26 mouse cellular contexts compared by ENCODE assay signal in the genomic region with DNA sequence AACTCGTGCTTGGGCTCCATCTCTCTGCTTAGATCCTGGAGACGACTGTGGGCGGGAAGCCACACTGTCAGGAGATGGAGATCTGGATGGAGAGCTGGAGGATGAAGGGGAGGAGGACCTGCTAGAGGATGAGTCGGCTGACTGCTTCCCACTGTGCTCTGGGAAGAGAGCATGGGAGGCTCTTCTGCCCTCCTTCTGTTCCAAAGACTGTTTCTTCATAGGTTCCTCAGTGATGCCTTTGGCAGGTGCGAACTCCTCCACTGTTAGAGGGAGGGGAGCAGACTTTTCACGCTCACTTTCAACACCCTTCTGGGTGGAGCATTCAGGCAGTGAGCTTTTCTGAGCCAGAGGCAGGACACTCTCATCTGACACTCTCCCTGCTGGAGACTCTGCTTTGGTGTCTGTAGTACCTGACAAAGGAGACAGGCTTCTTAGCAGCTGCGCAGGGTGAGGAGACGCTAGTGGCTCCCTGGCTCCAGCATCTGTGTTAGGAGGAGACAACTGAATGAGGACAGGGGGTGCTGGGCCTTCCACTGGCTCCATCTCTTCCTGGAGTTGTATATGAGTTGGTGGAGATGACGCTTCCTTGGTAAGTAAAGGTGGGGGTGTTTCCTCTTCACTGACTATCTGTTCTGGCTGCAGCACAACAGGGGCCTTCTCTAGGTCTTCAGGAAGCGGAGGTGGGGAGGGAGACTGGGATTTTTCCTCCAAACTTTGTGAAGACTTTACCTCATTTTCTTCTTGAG. TPM values are rescaled to one million over a fixed set of nuclear protein-coding genes. Genes with fewer than 3 reads are reported as not detected.
DNase-seq lines count a peak whose midpoint lies in the region; ATAC-seq lines count a peak whose summit lies in the region.
"Had no signal": no experiment of that assay in that cellular context is flagged by ENCODE, and none has a peak within 500 bp of the region (broad histone marks: within the 10 kb centered on the region; RNA-seq: fewer than 3 reads in every experiment).

No protein-coding gene starts in this region.

- peak; percentile 71 to 73 for DNase-seq in frontal cortex, postnatal 36 days (ENCODE audit: low spot score in 2 of 2)
- DNase-seq in frontal cortex, postnatal 25 days (ENCODE audit: low spot score in 2 of 2), result no peak
- peak; percentile 59 to 77 for DNase-seq in left cerebral cortex, adult 18-20 months (ENCODE audit: low spot score in 2 of 2)
- DNase-seq in left cerebral cortex, postnatal 4 days, result no peak
- peak; percentile 59 to 73 for DNase-seq in left cerebral cortex, adult 9 months (ENCODE audit: low spot score in 2 of 2)
- DNase-seq: adrenal gland, postnatal 36 days; B cell, adult 2 months; cerebellum, adult 11 months; cerebellum, postnatal 25 days; embryo, embryonic 11 days; gastrocnemius, adult 2 months; kidney, postnatal 25 days; thymus, adult 18-20 months; thymus, postnatal 36 days had no signal

- 0 out of 2 replicates have a peak, but pooled peaks have one; percentile 31 for ATAC-seq in monocyte, adult 5-6 weeks (replicated peaks; ENCODE audit: insufficient number of reproducible peaks, low FRiP score, low TSS enrichment, poor library complexity, severe bottlenecking)
- ATAC-seq in granulocyte monocyte progenitor cell, adult 5-6 weeks (replicated peaks; ENCODE audit: poor library complexity, severe bottlenecking), result no peak
- ATAC-seq: forebrain, embryonic 14.5 days; lung, postnatal 0 days; midbrain, embryonic 15.5 days; Patski had no signal

- intact Hi-C loops in left cerebral cortex, postnatal 4 days (cut with DNase I), result no loop called here

RNA-seq across cellular contexts. Expression of a gene that starts 21.4 kb away (rescaled TPM):
- total RNA-seq in left cerebral cortex, adult 18-20 months (2021), result 10 to 100 TPM; 22.9 to 25.8 TPM
- 10 to 100 TPM; 27.4 to 30.2 TPM for total RNA-seq in left cerebral cortex, postnatal 4 days (2021)
- total RNA-seq in monocyte, adult 5-6 weeks (2017), result 24.1 to 34.0 TPM (median 32.3 TPM) in 3 replicates
- total RNA-seq in granulocyte monocyte progenitor cell, adult 5-6 weeks (2014; fragmentation: Nextera tagmentation), result 44.3 and 69.7 TPM in 2 replicates
- 42.2 and 50.0 TPM in 2 replicates for total RNA-seq in granulocyte monocyte progenitor cell, adult 5-6 weeks (2017)

RNA-seq across cellular contexts. Expression of a gene that starts 22.1 kb away (rescaled TPM):
- total RNA-seq in left cerebral cortex, adult 18-20 months (2021), result 100 to 1,000 TPM; 193 to 195 TPM
- 100 to 1,000 TPM; 273 to 279 TPM for total RNA-seq in left cerebral cortex, postnatal 4 days (2021)
- total RNA-seq in monocyte, adult 5-6 weeks (2017), result 259 to 427 TPM (median 322 TPM) in 3 replicates
- 236 and 252 TPM in 2 replicates for total RNA-seq in granulocyte monocyte progenitor cell, adult 5-6 weeks (2014; fragmentation: Nextera tagmentation)
- total RNA-seq in granulocyte monocyte progenitor cell, adult 5-6 weeks (2017), result 198 and 208 TPM in 2 replicates

RNA-seq across cellular contexts. Expression of a gene that starts 23.5 kb away (rescaled TPM):
- total RNA-seq in left cerebral cortex, adult 18-20 months (2021), result 1 to 10 TPM; 8.4 to 9.2 TPM
- total RNA-seq in left cerebral cortex, postnatal 4 days (2021), result 10 to 100 TPM; 17.2 to 20.7 TPM
- 0.48 to 2.6 TPM in 2 of 3 replicates, not detected in the other for total RNA-seq in monocyte, adult 5-6 weeks (2017)
- total RNA-seq in granulocyte monocyte progenitor cell, adult 5-6 weeks (2014; fragmentation: Nextera tagmentation), result 0.54 and 1.4 TPM in 2 replicates
- total RNA-seq in granulocyte monocyte progenitor cell, adult 5-6 weeks (2017), result 0.39 and 0.41 TPM in 2 replicates

RNA-seq across cellular contexts. Expression of a gene that starts 23.9 kb away (rescaled TPM):
- total RNA-seq in left cerebral cortex, adult 18-20 months (2021), result not detected
- not detected for total RNA-seq in left cerebral cortex, postnatal 4 days (2021)
- not detected in 3 replicates for total RNA-seq in monocyte, adult 5-6 weeks (2017)
- total RNA-seq in granulocyte monocyte progenitor cell, adult 5-6 weeks (2014; fragmentation: Nextera tagmentation), result not detected in 2 replicates
- not detected in 2 replicates for total RNA-seq in granulocyte monocyte progenitor cell, adult 5-6 weeks (2017)
- total RNA-seq: adrenal gland, adult 18-20 months; adrenal gland, postnatal 36 days; CH12.LX; G1E; gastrocnemius, adult 2 months; gastrocnemius, postnatal 4 days; hematopoietic stem cell, adult 5-6 weeks; liver, adult 2 months had no signal

RNA-seq across cellular contexts. Expression of a gene that starts 34.0 kb away (rescaled TPM):
- total RNA-seq in left cerebral cortex, adult 18-20 months (2021), result not detected
- not detected for total RNA-seq in left cerebral cortex, postnatal 4 days (2021)
- 0.67 TPM in 1 of 3 replicates, not detected in the others for total RNA-seq in monocyte, adult 5-6 weeks (2017)
- total RNA-seq in granulocyte monocyte progenitor cell, adult 5-6 weeks (2014; fragmentation: Nextera tagmentation), result 0.15 TPM in 1 of 2 replicates, not detected in the other
- 0.22 TPM in 1 of 2 replicates, not detected in the other for total RNA-seq in granulocyte monocyte progenitor cell, adult 5-6 weeks (2017)
- total RNA-seq: adrenal gland, adult 18-20 months; CH12.LX; gastrocnemius, adult 2 months; hematopoietic stem cell, adult 5-6 weeks; liver, adult 2 months had no signal

Comparison
In these comparisons a context has a peak if more than half of its experiments do, and no peak if none do; other contexts are left out.
1. DNase-seq: peak in frontal cortex, postnatal 36 days (2 of 2), left cerebral cortex, adult 18-20 months (2 of 2) and left cerebral cortex, adult 9 months (2 of 2); none in frontal cortex, postnatal 25 days (0 of 2) and left cerebral cortex, postnatal 4 days (single experiment).